Mouse (Mus musculus): ENCODE measurements around the gene Gas2l1.

DNA sequence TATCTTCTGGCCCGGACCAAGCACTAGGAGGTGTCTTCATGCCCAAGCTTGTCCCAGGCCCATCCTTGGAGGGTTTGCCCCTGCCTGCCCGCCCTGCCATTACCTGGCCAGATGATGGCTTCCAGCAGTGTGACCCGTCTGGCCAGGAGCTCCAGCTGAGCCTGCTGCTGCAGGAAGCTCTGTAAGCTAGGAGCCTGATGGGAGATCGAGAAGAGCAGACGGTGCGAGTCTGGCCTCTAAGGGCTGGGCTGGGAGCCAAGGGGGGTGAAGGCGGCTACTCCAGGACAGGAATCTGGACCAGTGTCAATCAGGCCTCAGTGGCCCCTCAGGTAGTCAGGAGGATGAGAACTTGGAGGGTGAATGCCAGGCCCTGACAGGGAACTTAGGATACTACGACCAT, 44.3 kb upstream of the Gas2l1 start:
- no peak for TF ChIP-seq CTCF (conservative IDR thresholded peaks at IDR 0.05; ENCODE audit: insufficient read depth, insufficient read length, low read depth, low read length)
- no peak for TF ChIP-seq POLR2A (IDR thresholded peaks at IDR 0.05; ENCODE audit: low read depth, low read length)

Data from kidney, adult 2 months (tissue).